Mouse (Mus musculus) lung, postnatal 0 days (tissue): ENCODE measurements at regions not wholly inside any gene's neighbourhood (a gene's known extent, or its start where the extent isn't known, plus 50 kb on each side); places are given as distances from the start of the nearest gene placed in this dataset.

Experiments used
- CTCF ChIP-seq: IDR thresholded peaks from 2 replicates; pipeline ENCODE4 v1.5.1; 2016; ENCODE audit warnings: antibody characterized with exemption, mild to moderate bottlenecking
- EP300 ChIP-seq: IDR thresholded peaks from 2 replicates; pipeline ENCODE4 v1.6.1; 2016; ENCODE audit warnings: antibody characterized with exemption, mild to moderate bottlenecking, control low read depth

GRCm38 (mm10) chr7:75983809-75984171, 135.7 kb downstream of the Klhl25 start:
- no peak for TF ChIP-seq CTCF
- TF ChIP-seq EP300 = no peak
